Mouse (Mus musculus) T-cell, adult 2 months (primary cell): ENCODE measurements around the gene Pkn1.

Source experiments
- DNase-seq: peaks from one replicate; pipeline ENCODE4 v3.0.0; 2022; ENCODE audit warnings: low spot score

Pkn1 gene

DNA sequence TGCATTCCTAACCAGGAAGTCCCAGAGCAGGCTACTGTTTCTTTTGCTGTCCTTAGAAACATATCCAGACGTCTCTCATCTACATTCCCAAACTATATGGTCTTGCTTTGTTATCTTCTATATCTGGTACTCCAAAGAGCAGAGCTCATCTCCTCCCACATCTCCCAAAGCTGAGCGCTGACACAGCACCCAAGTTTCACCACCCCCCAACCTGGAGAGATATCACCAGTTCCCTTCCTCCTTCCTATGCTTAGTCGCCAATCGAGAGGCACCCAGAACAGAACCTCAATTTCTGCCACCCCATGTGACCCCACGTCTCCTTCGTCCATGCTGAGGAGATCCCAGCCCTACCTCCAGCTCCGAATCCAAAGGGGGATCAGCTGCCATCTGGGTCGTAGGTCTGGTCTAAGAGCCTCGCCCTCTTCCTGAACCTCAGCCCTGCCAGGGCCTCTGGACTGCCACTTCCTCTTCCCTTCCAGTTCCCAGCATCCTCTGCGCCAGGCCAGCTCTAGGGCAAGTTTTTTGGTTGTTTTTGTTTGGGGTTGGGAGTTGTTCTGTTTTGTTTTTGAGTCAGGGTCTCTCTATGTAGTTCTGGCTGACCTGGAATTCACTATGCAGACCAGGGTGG, 5.3 kb downstream of the Pkn1 start:
- DNase-seq: peak; percentile 19

DNA sequence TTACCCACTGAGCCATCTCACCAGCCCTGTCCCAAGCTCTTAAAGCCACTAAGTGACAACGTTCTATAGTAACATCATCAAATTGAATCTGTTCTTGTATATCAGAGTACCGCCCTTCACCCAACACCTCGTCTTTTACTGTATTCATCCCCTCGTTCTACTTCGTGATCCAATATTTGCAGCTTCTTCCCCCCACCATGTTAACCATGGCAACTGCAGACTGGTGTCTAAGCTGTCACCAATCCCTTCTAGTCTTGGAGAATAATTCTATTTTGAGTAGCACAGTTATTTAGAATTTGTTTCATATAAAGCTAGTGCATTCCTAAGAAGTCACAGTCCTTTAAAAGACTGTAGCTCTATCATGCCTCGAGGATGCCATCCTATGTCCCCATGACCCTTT, 9.7 kb downstream of the Pkn1 start:
- no peak for DNase-seq

DNA sequence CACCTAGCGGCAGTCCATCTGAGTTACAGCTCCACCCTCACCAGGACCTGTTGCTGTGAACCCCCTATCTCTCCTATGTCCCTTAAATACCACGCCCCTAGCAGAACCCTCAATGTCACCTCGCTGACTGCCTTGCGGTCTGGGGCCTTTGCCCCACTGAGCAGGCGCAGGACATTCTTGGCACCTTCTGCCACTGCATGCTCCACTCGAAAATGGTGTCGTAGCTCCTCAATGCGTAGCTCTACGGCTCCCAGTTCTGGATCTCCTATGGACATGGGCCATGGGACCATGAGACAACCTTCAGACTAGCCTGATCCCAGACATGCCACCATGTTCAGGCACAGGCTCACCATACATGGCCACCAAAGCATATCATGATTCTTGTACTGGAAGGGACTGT, 14.5 kb downstream of the Pkn1 start:
- no peak for DNase-seq

DNA sequence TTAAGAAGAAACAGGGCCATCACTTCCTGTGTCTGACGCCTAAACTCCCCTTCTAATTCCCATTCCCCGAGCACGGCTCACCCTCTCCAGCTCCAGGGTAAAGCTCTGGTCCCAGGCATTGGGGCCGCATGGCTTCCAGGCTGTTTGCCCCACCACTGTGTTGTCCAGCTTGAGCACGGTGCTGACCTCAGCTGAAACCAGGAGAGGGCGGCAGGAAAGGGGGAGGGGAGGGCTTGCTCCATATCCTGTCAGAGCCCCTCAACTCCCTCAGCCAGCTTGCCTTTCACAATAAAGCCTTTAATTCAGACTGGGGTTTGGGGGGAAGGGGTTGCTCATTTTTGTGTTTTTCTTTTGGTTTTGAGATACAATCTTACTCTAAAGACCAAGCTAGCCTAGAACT, 17.9 kb downstream of the Pkn1 start:
- DNase-seq: no peak

DNA sequence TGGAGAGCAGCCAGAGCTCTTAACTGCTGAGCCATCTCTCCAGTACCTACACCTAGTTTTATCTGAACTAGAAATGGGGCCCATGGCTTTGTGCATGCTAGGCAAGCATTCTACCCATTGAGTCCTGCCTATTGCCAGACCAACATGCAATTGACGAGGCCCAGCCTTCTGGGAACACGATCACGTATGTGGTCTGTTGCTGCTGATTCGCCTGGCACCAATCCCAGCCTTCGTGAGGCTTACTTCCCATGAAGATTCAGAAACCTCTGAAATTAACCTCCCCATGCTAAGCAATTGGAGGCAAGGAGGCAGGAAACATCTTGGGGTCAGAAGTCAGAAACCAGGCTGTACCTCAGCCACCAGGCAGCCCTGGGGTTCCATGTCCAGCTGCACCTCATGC, 18.4 kb downstream of the Pkn1 start:
- no peak for DNase-seq

DNA sequence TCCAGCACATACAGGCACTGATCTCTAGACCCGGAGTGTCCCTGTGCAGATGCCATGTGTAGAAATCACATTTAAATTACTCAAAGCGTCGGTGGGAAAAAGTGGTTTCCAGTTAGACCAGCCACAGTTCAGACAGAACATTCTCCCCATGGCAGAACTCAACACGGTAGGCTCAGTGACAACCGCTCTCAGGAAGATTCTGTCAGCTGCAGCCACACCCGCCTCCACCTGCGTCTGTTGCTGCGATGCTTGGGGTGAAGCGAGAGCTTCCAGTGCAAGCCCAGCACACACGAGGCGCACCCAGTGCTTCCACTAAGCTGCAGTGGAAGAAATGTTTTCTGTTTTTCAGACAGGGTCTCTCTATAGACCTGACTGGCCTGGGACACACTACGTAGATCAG, 19.1 kb downstream of the Pkn1 start:
- no peak for DNase-seq

DNA sequence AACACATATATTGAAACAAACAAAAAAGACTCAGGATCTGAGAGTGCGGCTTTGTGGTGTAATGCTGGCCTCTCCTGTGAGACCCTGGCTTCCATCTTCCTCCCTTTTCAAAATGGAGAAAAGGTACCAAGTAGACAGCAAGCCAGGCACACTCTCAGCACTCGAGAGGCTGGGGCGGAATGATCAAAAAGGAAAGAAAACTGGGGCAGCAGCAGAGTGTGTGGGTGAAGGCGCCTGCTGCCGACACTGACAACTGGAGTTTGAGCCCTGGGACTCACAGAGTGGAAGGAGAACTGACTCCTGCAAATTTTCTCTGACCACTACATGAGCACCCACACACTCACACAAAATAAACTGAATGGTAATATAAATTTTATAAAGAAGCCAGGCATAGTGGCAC, 24.5 kb downstream of the Pkn1 start:
- DNase-seq: no peak

DNA sequence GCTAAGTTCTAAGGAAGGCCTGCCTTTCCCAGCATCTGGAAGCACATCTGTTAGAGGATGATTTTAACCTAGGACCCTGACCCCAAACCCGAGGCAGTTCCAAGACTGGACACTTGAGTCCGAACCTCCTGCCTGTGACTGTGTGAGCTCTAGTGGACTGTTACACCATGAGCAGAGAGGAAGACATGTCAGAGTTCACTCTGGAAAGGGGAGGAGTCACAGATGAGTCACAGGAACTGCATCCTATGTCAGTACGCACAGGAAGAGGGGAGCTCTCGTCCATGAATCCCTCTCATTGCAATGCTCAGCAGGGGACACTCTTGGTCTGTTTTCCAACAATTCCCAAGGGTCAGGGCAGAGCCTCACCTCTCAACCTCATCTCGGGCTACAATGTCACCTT, 26.0 kb downstream of the Pkn1 start:
- no peak for DNase-seq

DNA sequence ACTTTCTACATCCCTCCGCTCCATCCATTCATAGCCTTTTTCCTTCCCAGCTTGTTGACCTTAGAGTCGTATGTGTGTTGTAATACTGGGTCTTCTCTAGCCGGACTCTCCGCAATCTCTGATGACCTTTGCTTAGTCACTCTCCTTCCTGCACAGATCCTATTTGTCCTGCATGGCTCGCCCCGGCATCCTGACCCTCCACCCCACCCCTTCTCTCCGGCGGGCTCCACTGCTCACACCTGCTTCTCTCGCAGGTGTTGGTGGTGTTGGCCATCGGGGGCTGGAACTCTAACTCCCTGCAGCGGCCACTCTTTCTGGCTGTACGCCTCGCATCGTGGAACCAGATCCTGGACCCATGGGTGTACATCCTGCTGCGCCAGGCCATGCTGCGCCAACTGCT, 30.0 kb downstream of the Pkn1 start:
- DNase-seq: no peak

DNA sequence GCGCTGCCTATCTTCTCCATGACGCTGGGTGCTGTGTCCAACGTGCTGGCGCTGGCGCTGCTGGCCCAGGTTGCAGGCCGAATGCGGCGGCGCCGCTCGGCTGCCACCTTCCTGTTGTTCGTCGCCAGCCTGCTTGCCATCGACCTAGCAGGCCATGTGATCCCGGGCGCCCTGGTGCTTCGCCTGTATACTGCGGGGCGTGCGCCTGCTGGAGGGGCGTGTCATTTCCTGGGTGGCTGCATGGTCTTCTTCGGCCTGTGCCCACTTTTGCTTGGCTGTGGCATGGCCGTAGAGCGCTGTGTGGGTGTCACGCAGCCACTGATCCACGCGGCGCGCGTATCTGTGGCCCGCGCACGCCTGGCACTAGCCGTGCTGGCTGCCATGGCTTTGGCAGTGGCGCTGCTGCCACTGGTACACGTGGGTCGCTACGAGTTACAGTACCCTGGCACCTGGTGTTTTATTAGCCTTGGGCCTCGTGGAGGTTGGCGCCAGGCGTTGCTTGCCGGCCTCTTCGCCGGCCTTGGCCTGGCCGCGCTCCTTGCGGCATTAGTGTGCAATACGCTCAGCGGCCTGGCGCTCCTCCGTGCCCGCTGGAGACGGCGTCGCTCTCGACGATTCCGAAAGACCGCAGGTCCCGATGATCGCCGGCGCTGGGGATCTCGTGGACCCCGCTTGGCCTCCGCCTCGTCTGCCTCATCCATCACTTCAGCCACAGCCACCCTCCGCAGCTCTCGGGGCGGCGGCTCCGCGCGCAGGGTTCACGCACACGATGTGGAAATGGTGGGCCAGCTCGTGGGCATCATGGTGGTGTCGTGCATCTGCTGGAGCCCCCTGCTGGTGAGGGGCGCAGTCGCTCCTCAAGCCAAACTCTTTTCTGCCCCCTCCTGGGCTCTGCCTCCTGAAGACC, 30.7 kb downstream of the Pkn1 start:
- DNase-seq: peak; percentile 46

DNA sequence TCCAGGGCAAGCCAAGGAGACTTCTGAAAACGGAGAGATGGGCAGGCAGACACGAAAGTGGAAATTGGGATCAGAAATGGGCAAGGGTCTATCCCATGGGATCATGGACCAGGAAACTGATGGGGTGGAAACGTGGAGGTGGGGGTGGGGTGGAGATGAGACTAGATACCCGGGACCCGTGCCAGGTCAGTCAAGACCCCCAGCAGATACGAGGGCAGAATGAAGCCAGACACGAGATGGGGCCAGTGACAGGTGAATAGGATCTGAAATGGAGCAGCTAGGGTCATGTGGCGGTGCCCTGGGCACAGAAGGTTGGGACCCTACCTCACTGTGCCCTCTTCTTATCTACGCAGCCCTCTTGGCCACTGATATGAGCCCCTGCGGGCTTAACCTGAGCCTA, 31.5 kb downstream of the Pkn1 start:
- no peak for DNase-seq

DNA sequence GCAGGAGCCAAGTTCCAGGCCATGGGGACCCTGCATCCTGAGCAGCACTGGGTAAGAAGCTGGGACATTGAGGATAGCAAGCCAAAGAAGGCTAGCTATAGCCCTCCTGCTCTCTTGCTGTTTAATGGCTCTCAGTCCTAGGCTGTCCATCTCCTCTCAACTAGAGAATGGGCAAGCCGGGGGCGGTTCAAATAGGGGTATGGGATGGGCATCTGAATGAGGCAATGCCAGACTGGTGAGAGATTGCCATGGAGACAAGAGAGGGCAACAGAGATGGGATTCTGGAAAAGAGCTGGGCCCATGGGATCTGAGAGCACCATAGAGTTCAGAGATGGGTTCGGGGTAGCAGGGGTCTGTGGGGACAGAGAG, 32.1 kb downstream of the Pkn1 start:
- DNase-seq: no peak

DNA sequence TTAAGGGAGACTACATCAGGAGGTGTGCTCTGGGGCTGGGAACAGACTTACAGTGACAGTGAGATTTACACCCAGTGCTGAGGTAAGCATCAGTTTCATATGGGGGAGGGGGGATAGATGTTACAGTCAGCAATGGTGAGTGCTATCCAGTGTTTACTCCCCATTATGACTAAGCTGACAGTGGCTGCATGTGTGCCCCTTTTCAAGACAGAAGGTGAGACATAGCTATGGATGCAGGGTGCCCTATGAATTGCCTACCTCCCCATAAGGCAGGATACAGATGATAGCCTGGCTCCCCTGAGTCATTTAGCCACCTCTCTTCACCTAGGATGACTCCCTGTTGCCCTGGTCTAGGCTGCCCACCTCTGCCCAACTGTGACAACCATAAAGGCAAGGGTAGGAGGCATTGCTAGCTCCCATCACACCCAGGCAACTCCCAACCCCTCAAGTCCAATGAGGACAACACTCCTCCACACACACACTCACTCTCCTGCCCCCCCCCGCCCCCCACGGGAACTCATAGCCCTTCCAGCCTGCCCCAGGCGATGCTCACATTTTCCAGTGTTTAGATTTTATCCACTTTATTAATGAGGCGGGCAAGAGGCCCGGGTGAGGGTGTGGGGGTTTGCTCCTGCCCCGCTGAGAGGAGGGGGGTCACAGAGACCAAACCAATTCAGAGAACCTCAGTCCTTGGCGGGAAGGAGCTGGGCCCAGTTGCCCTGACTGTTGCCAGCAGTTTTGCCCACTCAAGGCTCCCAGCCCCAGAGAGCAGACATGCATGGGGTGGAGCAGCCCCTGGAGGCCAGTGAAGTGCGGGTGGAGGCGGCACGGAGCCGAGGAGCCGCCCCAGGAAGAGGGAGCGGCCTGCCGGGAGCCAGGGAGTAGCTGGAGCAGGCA, 32.8 kb downstream of the Pkn1 start, which contains the start of gene Ptger1:
Gene Ptger1, plus strand, starts transcription at position 710 of the 897 bp plus-strand sequence.
- DNase-seq: no peak

DNA sequence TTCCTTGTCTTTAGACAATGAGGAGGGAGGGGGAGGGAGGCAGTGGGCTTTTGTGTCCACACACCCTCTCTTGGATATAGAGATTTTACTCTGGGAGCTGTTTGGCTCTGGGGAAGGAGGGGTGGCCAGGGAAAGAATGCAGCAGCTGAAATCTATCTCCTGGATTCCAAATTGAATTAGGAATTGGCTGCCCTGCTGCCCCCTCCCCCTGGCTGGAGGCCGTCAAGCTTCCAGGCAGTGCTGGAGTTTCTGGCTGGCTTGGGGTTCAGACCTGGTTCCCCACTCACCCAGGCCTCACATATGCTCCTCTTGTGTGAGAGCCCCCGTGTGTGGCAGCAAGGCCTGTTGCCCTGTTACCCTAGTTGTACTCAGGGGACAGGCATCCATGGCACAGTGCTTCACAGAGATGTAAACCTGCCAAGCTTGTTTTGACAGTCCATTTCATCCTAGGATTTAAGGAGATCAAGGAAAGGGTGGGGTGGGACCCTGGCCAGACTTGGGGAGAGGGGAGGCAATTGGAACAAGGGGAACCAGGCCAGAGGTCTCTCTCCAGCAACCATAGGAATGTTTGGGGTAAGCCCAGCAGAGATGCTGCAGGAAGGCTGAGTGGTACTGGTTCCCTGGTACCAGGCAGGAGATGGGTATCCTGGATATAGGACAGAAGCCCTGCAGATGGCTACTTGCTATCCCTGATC, 33.9 kb downstream of the Pkn1 start:
- DNase-seq: no peak

DNA sequence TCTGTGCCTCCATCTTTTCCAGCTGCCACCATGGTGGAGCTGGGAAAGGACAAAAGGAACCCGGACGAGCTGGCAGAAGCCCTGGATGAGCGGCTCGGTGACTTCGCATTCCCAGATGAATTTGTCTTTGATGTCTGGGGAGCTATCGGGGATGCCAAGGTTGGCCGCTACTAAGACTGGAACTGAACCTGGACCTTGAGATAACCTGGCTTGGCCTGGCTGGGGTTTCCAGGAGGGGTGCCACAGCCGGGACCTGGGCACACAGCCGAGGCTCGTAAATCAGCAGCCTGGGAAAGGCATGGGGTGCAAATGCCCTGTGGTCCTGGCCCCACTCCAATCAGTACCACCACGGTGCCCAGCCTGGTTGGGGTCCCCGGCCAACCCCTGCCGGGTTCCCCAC, 34.9 kb downstream of the Pkn1 start:
- DNase-seq: no peak

DNA sequence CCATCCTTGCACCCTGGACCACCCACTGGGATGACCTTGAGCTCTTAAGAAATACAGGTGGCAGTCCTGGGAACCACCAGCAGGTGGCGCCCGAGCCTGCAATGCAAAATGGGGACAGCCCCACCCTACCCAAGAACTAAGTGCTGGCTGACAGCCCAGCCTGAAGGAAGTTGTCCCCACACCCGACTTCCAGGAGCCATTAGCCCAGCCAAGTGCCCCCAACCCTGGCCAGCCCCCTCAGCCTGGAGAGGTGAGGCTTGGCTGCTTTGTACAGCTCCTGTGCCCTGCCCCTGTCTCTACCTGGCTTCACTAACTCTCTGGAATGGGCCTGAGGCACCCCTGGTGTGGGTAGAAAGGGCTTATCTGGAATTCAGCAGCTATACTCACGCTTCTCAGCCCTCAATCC, 36.6 kb downstream of the Pkn1 start:
- DNase-seq: peak; percentile 83

DNA sequence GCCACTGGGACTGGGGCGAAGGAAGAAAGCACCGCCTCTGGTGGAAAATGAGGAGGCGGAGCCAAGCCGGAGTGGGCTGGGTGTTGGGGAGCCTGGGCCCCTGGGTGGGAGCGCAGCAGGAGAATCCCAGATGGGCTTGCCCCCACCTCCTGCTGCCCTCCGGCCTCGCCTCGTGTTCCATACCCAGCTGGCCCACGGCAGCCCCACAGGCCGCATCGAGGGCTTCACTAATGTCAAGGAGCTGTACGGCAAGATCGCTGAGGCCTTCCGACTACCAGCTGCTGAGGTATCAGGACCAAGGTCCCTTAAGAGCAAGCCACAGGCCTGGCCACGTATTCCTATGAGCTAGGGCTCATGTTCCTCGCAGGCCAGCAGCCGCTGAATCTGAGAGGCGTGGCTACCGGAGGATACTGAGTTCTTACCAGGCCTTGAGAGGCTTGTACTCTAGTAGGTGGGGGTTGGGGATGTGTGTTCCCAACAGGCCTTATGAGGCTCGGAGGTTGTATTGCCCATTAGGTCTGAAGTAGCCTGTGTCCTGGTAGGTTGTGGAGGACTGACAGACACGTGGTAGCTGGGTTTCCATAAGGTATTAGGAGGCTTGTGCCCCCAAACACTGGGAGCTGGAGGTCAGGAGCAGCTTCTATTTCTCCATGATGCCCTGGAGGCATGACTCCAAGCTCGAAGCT, 37.8 kb downstream of the Pkn1 start:
- no peak for DNase-seq

DNA sequence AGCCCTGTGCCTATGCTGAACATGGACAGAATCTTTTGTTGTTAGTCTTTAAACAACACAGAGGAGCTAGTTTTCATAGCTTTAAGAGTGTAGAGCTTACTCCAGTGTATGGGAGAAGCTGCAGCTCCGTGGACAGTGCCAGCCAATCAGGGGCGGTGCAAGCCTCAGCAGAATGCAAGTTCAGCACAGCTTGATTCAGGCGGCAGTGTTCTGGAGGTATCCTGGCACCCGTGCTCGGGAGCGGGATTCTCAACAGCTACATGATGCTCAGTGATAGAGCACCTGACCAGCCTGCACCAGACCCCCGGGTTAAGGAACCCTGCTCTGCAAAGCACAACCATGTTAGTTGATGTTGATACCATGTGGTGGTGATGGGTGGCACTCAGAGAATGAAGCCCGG, 38.4 kb downstream of the Pkn1 start:
- DNase-seq: no peak

DNA sequence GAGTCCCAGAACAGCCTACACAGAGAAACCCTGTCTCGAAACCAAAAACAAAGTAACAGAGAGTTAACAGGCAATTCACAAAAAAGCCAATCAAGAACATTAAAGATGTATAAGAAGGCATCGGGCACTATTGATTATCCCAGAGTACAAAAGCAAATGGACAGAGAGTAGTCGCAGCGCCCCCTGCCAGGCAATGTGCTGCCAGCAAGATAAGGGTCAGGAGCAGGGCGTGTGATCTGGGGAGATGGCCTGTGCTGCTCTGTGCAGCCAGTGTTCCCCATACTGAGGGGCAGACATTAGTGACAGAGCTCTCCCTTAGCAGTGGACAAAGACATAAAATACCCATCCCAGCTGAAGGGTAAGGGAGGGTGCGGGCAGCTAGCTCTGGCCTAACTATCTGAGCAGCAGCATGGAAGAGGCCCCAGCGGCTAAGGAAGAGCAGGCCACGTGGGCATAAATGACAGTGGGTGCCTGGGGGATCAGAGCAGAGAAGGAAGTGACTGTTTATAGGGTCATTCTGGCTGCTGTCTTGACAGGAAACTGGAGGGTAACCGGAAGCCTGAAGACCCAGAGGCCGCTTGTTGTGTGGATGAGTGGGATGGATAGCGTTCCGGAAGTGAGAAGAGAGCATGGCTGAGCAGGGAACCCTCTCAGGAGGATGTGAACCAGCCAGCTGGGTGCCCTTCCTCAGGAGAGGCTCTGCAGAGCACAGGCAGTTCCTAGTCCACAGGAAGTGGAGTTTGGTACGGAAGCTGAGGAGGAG, 42.3 kb downstream of the Pkn1 start:
- DNase-seq: no peak

DNA sequence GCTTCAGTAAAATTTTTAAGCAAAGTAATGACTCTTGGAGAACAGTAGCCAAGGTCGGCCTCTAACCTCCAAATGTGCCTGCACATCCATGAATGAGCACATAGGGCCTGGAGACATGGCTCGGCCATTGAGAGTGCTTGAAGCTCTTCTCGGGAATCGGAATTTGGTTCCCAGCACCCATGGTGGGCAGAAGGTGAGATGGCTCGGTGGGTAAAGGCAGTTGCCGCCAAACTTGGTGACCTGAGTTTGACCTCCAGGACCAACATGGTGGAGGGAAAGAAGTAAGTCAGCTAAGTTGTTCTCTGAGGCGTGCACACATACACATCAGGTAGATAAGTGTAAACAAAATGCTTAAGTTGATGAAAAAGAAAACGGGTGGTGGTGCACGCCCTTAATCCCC, 42.9 kb downstream of the Pkn1 start:
- DNase-seq: no peak

DNA sequence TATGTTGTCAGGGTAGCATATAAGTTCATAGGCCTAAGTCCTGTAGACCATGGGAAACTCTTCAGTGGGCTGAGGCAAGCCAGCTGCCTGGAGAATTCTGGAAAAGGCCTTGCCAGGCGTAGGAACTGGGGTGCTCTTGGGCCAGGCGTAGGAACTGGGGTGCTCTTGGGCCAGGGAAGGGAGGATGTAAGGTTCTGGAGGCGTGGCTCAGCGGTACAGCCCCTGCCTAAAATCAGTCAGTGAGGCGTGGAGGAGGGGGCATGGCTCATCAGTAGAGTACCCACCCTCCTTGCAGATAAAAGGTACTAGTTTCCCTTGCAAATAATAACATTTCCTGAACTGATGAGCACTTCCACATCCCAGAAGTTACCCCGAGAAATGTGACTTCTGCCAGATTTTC, 44.3 kb downstream of the Pkn1 start:
- DNase-seq: no peak
